Mouse (Mus musculus) heart, postnatal 0 days (tissue): ENCODE results near the gene Cacnb4.

Experiments
- CTCF ChIP-seq: IDR thresholded peaks from 2 replicates; pipeline ENCODE4 v1.5.1; 2016; ENCODE audit warnings: antibody characterized with exemption, control low read depth, low read depth
- EP300 ChIP-seq: IDR thresholded peaks from 2 replicates; pipeline ENCODE4 v1.6.1; 2016; ENCODE audit warnings: antibody characterized with exemption, low read depth

- no peak for TF ChIP-seq CTCF
- TF ChIP-seq EP300, result no peak
These were observed 277 bp upstream of the Cacnb4 start for GRCm38 (mm10) chr2:52676913-52677303.
